Mouse (Mus musculus) hematopoietic stem cell, adult 5-6 weeks (primary cell): ENCODE results near the gene Pon2. TPM values are rescaled to one million over a fixed set of nuclear protein-coding genes. Genes with fewer than 3 reads are reported as not detected.

Experiments
- ATAC-seq, 2 experiments: fragments of 125-278 bp in 1 of 2; replicated peaks in 1 of 2; 2 replicates each; pipeline ENCODE4 v1.8.0; 2016 to 2017; ENCODE audit warnings: inconsistent platforms in 2 of 2, mild to moderate bottlenecking in 2 of 2, moderate number of reproducible peaks in 2 of 2, low read depth in 1 of 2, moderate TSS enrichment in 1 of 2; ENCODE audit not compliant: low FRiP score in 2 of 2, poor library complexity in 2 of 2, severe bottlenecking in 2 of 2, insufficient read depth in 1 of 2, low TSS enrichment in 1 of 2
- total RNA-seq: library from RNA; stranded (forward); fragments of 172-1452, 232-1000 nt; gene quantifications from 2 replicates; pipeline ENCODE4 v1.2.3, GENCODE M21; 2017

Pon2 gene
- total RNA-seq, 1 experiment from 2014 or later = 36.2 TPM

GRCm38 (mm10) chr6:5297321-5298091 is 749 bp downstream of the Pon2 start:
- peak; percentile 90 to 91 for ATAC-seq

GRCm38 (mm10) chr6:5296067-5296466 is 2.2 kb downstream of the Pon2 start:
- ATAC-seq = no peak

GRCm38 (mm10) chr6:5294659-5295449 is 3.4 kb downstream of the Pon2 start:
- no peak for ATAC-seq

GRCm38 (mm10) chr6:5292841-5293240 is 5.4 kb downstream of the Pon2 start:
- no peak for ATAC-seq

GRCm38 (mm10) chr6:5291450-5291849 is 6.8 kb downstream of the Pon2 start:
- peak; percentile 74 to 86 for ATAC-seq

GRCm38 (mm10) chr6:5287919-5288318 is 10.3 kb downstream of the Pon2 start:
- ATAC-seq = no peak

- ATAC-seq = peak in 1 of 2 experiments; percentile 22; a peak in 1 of 4 replicates
Measured at GRCm38 (mm10) chr6:5287392-5287791, 10.9 kb downstream of the Pon2 start.

- no peak for ATAC-seq
Measured at GRCm38 (mm10) chr6:5282418-5282817, 15.8 kb downstream of the Pon2 start.

- ATAC-seq = no peak
Measured at GRCm38 (mm10) chr6:5280576-5281305, 17.5 kb downstream of the Pon2 start.

GRCm38 (mm10) chr6:5277972-5278371 is 20.3 kb downstream of the Pon2 start:
- ATAC-seq = no peak

GRCm38 (mm10) chr6:5269641-5270040 is 28.6 kb downstream of the Pon2 start:
- no peak for ATAC-seq

- ATAC-seq = no peak
Measured at GRCm38 (mm10) chr6:5264793-5265192, 33.5 kb downstream of the Pon2 start.

- no peak for ATAC-seq
Measured at GRCm38 (mm10) chr6:5263250-5263999, 34.8 kb downstream of the Pon2 start.

GRCm38 (mm10) chr6:5262322-5263249 is 35.7 kb downstream of the Pon2 start:
- ATAC-seq = no peak

GRCm38 (mm10) chr6:5255722-5256451 is 42.4 kb downstream of the Pon2 start, which contains the start of gene Pon3:
Gene Pon3, minus strand, starts transcription at chr6:5256286.
- ATAC-seq = peak; percentile 99

- ATAC-seq = 0 out of 4 replicates have a peak, but pooled peaks of 1 of the 2 experiments have one; percentile 12
Measured at GRCm38 (mm10) chr6:5255291-5255690, 43.0 kb downstream of the Pon2 start.
